ENCODE assay signal across 10 mouse cellular contexts in the genomic region with DNA sequence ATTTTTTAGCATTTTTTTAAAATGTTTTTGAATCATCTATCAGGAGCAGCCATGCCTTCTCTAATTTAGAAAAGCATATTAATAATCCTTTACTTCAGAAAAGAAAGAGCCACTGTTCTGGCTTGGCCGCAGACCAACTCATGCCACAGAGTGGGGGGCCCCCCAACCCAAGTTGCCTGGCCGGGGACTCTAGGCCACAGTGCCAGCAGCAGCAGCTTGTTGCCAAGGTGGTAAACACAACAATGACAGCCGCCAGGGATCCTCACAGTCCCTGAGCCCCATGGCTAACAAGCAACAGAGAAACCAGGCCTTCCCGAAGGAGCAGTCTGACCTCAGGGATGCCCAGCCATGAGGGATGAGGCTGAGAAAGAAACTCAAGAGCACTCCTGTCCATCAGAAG.
DNase-seq lines count a peak whose midpoint lies in the region; ATAC-seq lines count a peak whose summit lies in the region.
"Had no signal": no experiment of that assay in that cellular context is flagged by ENCODE, and none has a peak within 500 bp of the region (broad histone marks: within the 10 kb centered on the region; RNA-seq: fewer than 3 reads in every experiment).

No protein-coding gene starts in this region.

- no peak overlapping the region for H3K9ac ChIP-seq in forebrain, embryonic 14.5 days (ENCODE audit: low read length)

- no peaks in the 10 kb centered on the region; the same call in 1 of the 2 replicates for H3K36me3 ChIP-seq in forebrain, embryonic 14.5 days (ENCODE audit: control insufficient read depth, insufficient read depth, low read length)

- DNase-seq in heart, adult 18-20 months, result peak; percentile 37 to 50
- no peak for DNase-seq in heart, adult 8-10 months (ENCODE audit: low spot score)
- DNase-seq in forebrain, embryonic 14.5 days (ENCODE audit: low spot score), result peak; percentile 85
- peak; percentile 62 to 67 for DNase-seq in layer of hippocampus, adult 8-10 months (ENCODE audit: low spot score in 2 of 2)
- DNase-seq in right cerebral cortex, adult 18-20 months, result peak; percentile 45
- no peak for DNase-seq in urinary bladder, postnatal 25 days (ENCODE audit: low spot score)
- DNase-seq in lung, postnatal 4 days, result no peak
- no peak for DNase-seq in urinary bladder, postnatal 14 days (ENCODE audit: low spot score)

- peak overlapping the region; percentile 65; the same call in 1 of the 2 replicates for H3K27ac ChIP-seq in forebrain, embryonic 14.5 days (ENCODE audit: low read depth, low read length)

- no peak overlapping the region for H3K4me2 ChIP-seq in forebrain, embryonic 14.5 days (ENCODE audit: low read length)

- ATAC-seq in forebrain, embryonic 14.5 days, result peak; percentile 60

- peaks cover 58% of the 10 kb centered on the region for H3K4me1 ChIP-seq in forebrain, embryonic 14.5 days (ENCODE audit: control insufficient read depth, insufficient read depth, low read length)

- no peaks in the 10 kb centered on the region for H3K27me3 ChIP-seq in forebrain, embryonic 14.5 days (replicated peaks; ENCODE audit: control insufficient read depth, insufficient read depth, low read length)
- H3K27me3 ChIP-seq: CH12.LX had no signal

- no peak overlapping the region for H3K4me3 ChIP-seq in forebrain, embryonic 14.5 days (ENCODE audit: low read depth, low read length)
- H3K4me3 ChIP-seq: myocyte had no signal

- H3K9me3 ChIP-seq in forebrain, embryonic 14.5 days (replicated peaks; ENCODE audit: control insufficient read depth, low read length), result no peaks in the 10 kb centered on the region

- 12% methylated on average over 4 of the region's 4 CpGs for WGBS in forebrain, embryonic 14.5 days

Comparison
In these comparisons a context has a peak if more than half of its experiments do, and no peak if none do; other contexts are left out.
1. DNase-seq: peak in heart, adult 18-20 months (2 of 2), forebrain, embryonic 14.5 days (single experiment), layer of hippocampus, adult 8-10 months (2 of 2) and right cerebral cortex, adult 18-20 months (single experiment); none in heart, adult 8-10 months (single experiment), urinary bladder, postnatal 25 days (single experiment), lung, postnatal 4 days (0 of 2) and urinary bladder, postnatal 14 days (single experiment).